Mouse (Mus musculus) heart, embryonic 14.5 days (tissue): ENCODE measurements around the gene Fbxo34. TPM values are rescaled to one million over a fixed set of nuclear protein-coding genes. Genes with fewer than 3 reads are reported as not detected.
A peak's percentile ranks its signal among the peaks of the same experiment; 100 is the strongest.
"Not testable (repeated sequence)": the region's sequence is repeated elsewhere in the genome, so short reads cannot be mapped to it uniquely, and the experiment has no call there.

Source experiments
- ATAC-seq: fragments of 200-750 bp; cut with Nextera tagmentation; 2 replicates; pipeline ENCODE4 v1.8.0; 2017; ENCODE audit warnings: low read depth, moderate TSS enrichment; ENCODE audit not compliant: insufficient number of reproducible peaks, insufficient read depth, low FRiP score
- H3K27ac ChIP-seq, 2 experiments: fragments of 200-500 bp in 1 of 2; fragments of 300-500 bp in 1 of 2; sonication (generic) in 1 of 2; replicated peaks in 1 of 2; 2 replicates each; pipeline ENCODE4 v1.5.1; 2012 to 2014; ENCODE audit warnings: low read depth in 2 of 2, low read length in 2 of 2, control low read depth in 1 of 2, mild to moderate bottlenecking in 1 of 2, mixed read lengths in 1 of 2; ENCODE audit not compliant: control insufficient read depth in 1 of 2, insufficient read depth in 1 of 2
- H3K27me3 ChIP-seq: fragments of 300-500 bp; sonication (generic); 2 replicates; pipeline ENCODE4 v1.6.1; 2014; ENCODE audit warnings: mild to moderate bottlenecking, low read length, control low read depth; ENCODE audit not compliant: control insufficient read depth, insufficient read depth
- H3K36me3 ChIP-seq: fragments of 300-500 bp; sonication (generic); 2 replicates; pipeline ENCODE4 v1.6.1; 2014; ENCODE audit warnings: mild to moderate bottlenecking, control low read depth, low read length, mixed read lengths; ENCODE audit not compliant: control insufficient read depth, insufficient read depth
- H3K4me1 ChIP-seq, 2 experiments: fragments of 200-500 bp in 1 of 2; fragments of 300-500 bp in 1 of 2; sonication (generic) in 1 of 2; 2 replicates each; pipeline ENCODE4 v1.6.1; 2012 to 2014; ENCODE audit warnings: low read length in 2 of 2, control low read depth in 1 of 2, mixed read lengths in 1 of 2; ENCODE audit not compliant: control insufficient read depth in 2 of 2, insufficient read depth in 2 of 2
- H3K4me2 ChIP-seq: fragments of 300-500 bp; sonication (generic); 2 replicates; pipeline ENCODE4 v1.6.1; 2014; ENCODE audit warnings: mild to moderate bottlenecking, low read length
- H3K4me3 ChIP-seq, 2 experiments: fragments of 200-500 bp in 1 of 2; fragments of 300-500 bp in 1 of 2; sonication (generic) in 1 of 2; 2 replicates each; pipeline ENCODE4 v1.5.1; 2012 to 2014; ENCODE audit warnings: low read length in 2 of 2, mild to moderate bottlenecking in 2 of 2, control low read depth in 1 of 2, low read depth in 1 of 2, moderate library complexity in 1 of 2; ENCODE audit not compliant: control insufficient read depth in 1 of 2, insufficient read depth in 1 of 2
- H3K9ac ChIP-seq: fragments of 300-500 bp; sonication (generic); 2 replicates; pipeline ENCODE4 v1.6.1; 2014; ENCODE audit warnings: mild to moderate bottlenecking, low read length
- H3K9me3 ChIP-seq: fragments of 300-500 bp; sonication (generic); 2 replicates; pipeline ENCODE4 v1.6.1; 2016; ENCODE audit warnings: low read length, control low read depth; ENCODE audit not compliant: control insufficient read depth
- WGBS: fragments of 180-500 bp; shearing (Covaris S2); extraction: QIAGEN DNeasy Blood & Tissue Kit; methylation state at CpG from one replicate; pipeline ENCODE4 v1.1.7; 2014; 5-methylcytosine and 5-hydroxymethylcytosine counted together
- polyA plus RNA-seq: library from polyadenylated mRNA; unstranded; fragments of >200 nt; fragmentation: Nextera tagmentation; extraction: Ambion mirVana; gene quantifications from 2 replicates; pipeline ENCODE4 v1.2.1, GENCODE M21; 2014

Fbxo34 gene
- 16.4 and 17.8 TPM in 2 replicates for polyA plus RNA-seq

DNA sequence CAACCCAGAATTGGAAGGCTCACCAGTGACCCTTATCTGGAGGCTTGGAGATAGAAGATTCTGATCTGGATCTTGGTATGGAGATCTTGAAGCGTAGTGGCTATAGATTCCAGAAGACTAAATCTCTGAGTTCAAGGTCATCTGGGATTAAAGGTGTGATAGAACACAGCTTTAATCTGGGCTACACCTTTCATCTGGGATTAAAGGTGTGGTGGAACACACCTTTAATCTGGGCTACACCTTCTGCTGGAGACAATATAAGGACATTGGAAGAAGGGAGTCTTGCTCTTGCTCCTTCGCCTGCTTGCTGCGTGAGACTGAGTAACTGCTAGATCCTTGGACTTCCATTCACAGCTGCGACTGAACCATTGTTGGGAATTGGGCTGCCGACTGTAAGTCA is at the start of gene Fbxo34:
Gene Fbxo34, plus strand, starts transcription at position 301 of the 400 bp plus-strand sequence.
- H3K4me2 ChIP-seq, H3K36me3 ChIP-seq, H3K27ac ChIP-seq, H3K9me3 ChIP-seq, ATAC-seq, H3K4me3 ChIP-seq, H3K4me1 ChIP-seq, H3K9ac ChIP-seq, H3K27me3 ChIP-seq: not testable (repeated sequence)
- 93% methylated on average over 2 of the region's 5 CpGs for WGBS

GRCm38 (mm10) chr14:47402735-47403134 is 47.5 kb upstream of the Fbxo34 start:
- H3K4me3 ChIP-seq, result no peak overlapping the region
- no peaks in the 10 kb centered on the region for H3K4me1 ChIP-seq
- no peaks in the 10 kb centered on the region for H3K27me3 ChIP-seq
- no peak overlapping the region for H3K9ac ChIP-seq
- H3K4me2 ChIP-seq, result no peak overlapping the region
- no peaks in the 10 kb centered on the region for H3K9me3 ChIP-seq
- no peak for ATAC-seq
- H3K27ac ChIP-seq, result no peak overlapping the region
- peaks cover 94% of the 10 kb centered on the region for H3K36me3 ChIP-seq
- WGBS, result 92% methylated on average over 8 of the region's 8 CpGs

DNA sequence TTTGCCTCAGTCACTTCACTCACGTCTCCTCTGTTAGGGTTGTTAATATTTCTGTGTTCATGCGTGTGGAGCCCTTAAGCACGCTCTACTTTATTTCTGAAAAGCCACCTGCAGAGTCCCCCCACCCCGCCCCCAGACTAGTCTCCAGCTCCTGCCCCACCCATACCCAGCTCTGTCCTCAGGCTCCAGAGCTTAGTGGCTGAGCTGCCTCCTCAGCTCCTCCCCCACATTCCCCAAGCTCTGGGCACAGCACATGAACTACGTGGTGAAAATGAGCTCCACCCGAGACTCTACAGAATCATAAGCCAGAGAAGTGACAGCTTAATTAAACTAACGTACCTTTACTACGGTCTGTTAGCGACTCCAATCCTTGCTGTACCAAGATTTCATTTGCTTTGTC is 44.2 kb upstream of the Fbxo34 start:
- Histone ChIP-seq H3K4me3 (no peak overlapping the region), H3K4me2 (no peak overlapping the region), H3K9ac (no peak overlapping the region), H3K9me3 (no peaks in the 10 kb centered on the region), H3K4me1 (no peaks in the 10 kb centered on the region), H3K27ac (no peak overlapping the region), H3K27me3 (no peaks in the 10 kb centered on the region), H3K36me3 (peaks cover 97% of the 10 kb centered on the region)
- ATAC-seq, result no peak
- WGBS, result 84% methylated on average over 9 of the region's 9 CpGs

DNA sequence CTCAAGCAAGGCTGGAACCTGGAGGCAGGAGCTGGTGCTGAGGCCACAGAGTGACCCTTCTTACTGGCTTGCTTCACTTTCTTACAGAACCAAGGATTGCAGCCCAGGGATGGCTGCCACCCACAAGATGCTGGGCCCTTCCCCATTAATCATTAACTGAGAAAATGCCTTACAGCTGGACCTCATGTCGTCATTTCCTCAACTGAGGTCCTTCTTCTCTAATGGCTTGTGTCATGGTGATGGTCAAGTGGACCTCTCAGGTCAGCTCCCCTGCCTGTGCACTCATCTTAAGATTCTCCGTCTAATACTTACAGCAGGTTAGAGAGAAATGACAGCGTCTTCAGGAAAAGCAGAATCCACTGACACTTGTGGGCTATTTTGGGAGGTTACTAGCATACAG is 32.9 kb upstream of the Fbxo34 start:
- Histone ChIP-seq H3K4me2 (peak overlapping the region; percentile 75), H3K4me3 (peak overlapping the region; percentile 57 to 62), H3K9me3 (no peaks in the 10 kb centered on the region), H3K4me1 (peaks cover 3 to 11% of the 10 kb centered on the region in 2 experiments; a peak in 3 of 4 replicates), H3K27me3 (no peaks in the 10 kb centered on the region), H3K27ac (no peak overlapping the region), H3K36me3 (peaks cover 37% of the 10 kb centered on the region), H3K9ac (peak overlapping the region; percentile 65)
- 37% methylated on average over 3 of the region's 3 CpGs for WGBS
- ATAC-seq, result no peak

- Histone ChIP-seq H3K9ac (peak within 1 kb of the TSS; percentile 65), H3K4me1 (peaks cover 3 to 11% of the 10 kb centered on the region in 2 experiments; a peak in 3 of 4 replicates), H3K27ac (peak within 1 kb of the TSS; percentile 9 to 15; a peak in 2 of 4 replicates), H3K27me3 (no peaks in the 10 kb centered on the region), H3K36me3 (peaks cover 30% of the 10 kb centered on the region), H3K9me3 (no peaks in the 10 kb centered on the region), H3K4me2 (peak within 1 kb of the TSS; percentile 75), H3K4me3 (peak within 1 kb of the TSS; percentile 57 to 62)
- WGBS, result under 1% methylated on average over 36 of the region's 36 CpGs
- peak; percentile 94 for ATAC-seq
These were observed 32.2 kb upstream of the Fbxo34 start, which contains the start of gene Dlgap5 for GRCm38 (mm10) chr14:47417775-47418665. Gene Dlgap5 (minus strand): TSS chr14:47418407.

- Histone ChIP-seq H3K4me3 (peak overlapping the region; percentile 57 to 62), H3K4me1 (peaks cover 3 to 11% of the 10 kb centered on the region in 2 experiments; a peak in 3 of 4 replicates), H3K27me3 (no peaks in the 10 kb centered on the region), H3K9ac (peak overlapping the region; percentile 65), H3K36me3 (peaks cover 25% of the 10 kb centered on the region), H3K27ac (peak overlapping the region in 1 of 2 experiments; percentile 15; a peak in 1 of 4 replicates), H3K4me2 (peak overlapping the region; percentile 75), H3K9me3 (no peaks in the 10 kb centered on the region)
- ATAC-seq, result no peak
- WGBS, result 55% methylated on average over 5 of the region's 5 CpGs
These were observed 31.6 kb upstream of the Fbxo34 start for GRCm38 (mm10) chr14:47418666-47418991.

GRCm38 (mm10) chr14:47419034-47419625 is 31.1 kb upstream of the Fbxo34 start:
- H3K36me3 ChIP-seq, result peaks cover 20% of the 10 kb centered on the region

More at GRCm38 (mm10) chr14:47419034-47419625, 31.1 kb upstream of the Fbxo34 start:
- peaks cover 3 to 11% of the 10 kb centered on the region in 2 experiments; a peak in 3 of 4 replicates for H3K4me1 ChIP-seq
- H3K9me3 ChIP-seq, result no peaks in the 10 kb centered on the region
- H3K27ac ChIP-seq, result no peak overlapping the region
- no peak for ATAC-seq
- H3K27me3 ChIP-seq, result no peaks in the 10 kb centered on the region
- H3K4me2 ChIP-seq, result no peak overlapping the region
- H3K9ac ChIP-seq, result no peak overlapping the region
- H3K4me3 ChIP-seq, result no peak overlapping the region
- WGBS, result 80% methylated on average over 9 of the region's 9 CpGs
